Mouse (Mus musculus): ENCODE results near the gene Ncor2. TPM values are rescaled to one million over a fixed set of nuclear protein-coding genes. Genes with fewer than 3 reads are reported as not detected.
A peak's percentile ranks its signal among the peaks of the same experiment; 100 is the strongest.

Ncor2 gene
- polyA plus RNA-seq, 1 experiment: 49.9 TPM

DNA sequence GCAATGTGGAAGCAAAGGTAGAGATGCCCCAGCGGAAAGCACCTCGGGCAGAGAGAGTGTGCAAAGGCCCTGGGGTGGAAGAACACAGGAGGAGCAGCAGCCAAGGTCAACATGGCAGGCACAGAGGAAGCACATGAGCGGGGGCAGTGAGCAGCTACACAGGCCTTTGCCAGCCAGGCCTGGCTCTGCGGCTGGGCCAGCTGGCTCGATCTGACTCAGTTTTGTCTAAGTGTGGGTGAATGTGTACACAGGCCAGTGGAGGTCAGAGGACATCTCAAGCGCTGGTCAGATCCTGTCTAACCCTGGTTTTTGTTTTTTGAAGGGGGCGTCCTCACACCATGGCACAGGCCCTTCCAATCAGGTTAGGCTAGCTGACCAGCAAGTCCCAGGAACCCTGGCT, 10.9 kb downstream of the Ncor2 start:
- TF ChIP-seq CTCF (IDR thresholded peaks at IDR 0.05; ENCODE audit: extremely low read depth, insufficient read length, insufficient replicate concordance, low read depth, low read length): no peak
- no peak for TF ChIP-seq POLR2A (IDR thresholded peaks at IDR 0.05; ENCODE audit: low read depth, low read length)
- WGBS: 83% methylated on average over 7 of the region's 7 CpGs

DNA sequence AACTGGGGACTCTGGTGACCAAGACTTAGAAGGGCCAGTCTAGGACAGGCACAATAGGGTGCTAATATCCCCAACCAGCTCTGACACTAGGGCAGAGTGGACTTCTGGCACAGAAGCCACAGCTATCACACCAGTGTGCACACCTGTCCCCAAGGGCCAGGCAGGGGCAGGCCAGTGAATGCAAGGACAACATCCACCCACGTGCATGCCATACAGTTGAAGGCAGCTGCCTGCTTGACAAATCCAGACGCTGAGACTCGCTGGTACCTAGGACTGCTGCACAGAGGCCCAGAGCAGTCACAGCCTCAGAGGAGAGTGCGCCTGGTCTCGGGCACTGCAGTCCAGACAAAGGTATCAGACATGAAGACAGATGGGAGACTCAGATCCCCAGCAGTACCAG, 11.5 kb downstream of the Ncor2 start:
- 51% methylated on average over 5 of the region's 5 CpGs for WGBS
- Histone ChIP-seq H3K36me3 (ENCODE audit: control insufficient read depth, insufficient read depth, low read length) (no peaks in the 10 kb centered on the region), H3K4me1 (ENCODE audit: control insufficient read depth, insufficient read depth, insufficient read length, low read length) (peaks cover 39% of the 10 kb centered on the region)

More for the DNA sequence above, 10.9 kb downstream of the Ncor2 start:
- Histone ChIP-seq H3K36me3 (ENCODE audit: control insufficient read depth, insufficient read depth, low read length) (no peaks in the 10 kb centered on the region), H3K27me3 (ENCODE audit: control insufficient read depth, insufficient read depth, low read length) (no peaks in the 10 kb centered on the region), H3K4me1 (ENCODE audit: control insufficient read depth, insufficient read depth, insufficient read length, low read length) (peaks cover 38% of the 10 kb centered on the region), H3K27ac (ENCODE audit: insufficient read depth, low read depth, low read length) (no peak overlapping the region), H3K4me3 (ENCODE audit: low read depth, low read length) (no peak overlapping the region)

DNA sequence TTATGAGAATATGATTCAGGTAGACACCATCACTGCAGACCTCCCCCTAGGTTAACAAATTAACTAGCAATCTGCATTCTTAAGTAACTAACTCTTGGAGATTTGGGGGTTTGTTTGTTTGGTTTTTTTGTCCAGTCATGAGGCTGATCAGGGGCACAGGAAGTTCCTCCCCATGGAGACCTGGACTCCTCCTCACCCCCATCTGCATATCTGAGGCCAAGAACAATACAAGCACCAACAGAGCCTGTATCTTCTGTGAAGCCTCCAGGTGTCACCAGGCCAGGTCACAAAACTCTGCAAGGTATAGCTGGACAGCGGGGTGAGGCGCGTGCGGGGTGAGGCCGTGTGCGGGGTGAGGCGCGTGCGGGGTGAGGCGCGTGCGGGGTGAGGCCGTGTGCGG, 13.0 kb downstream of the Ncor2 start:
- 95% methylated on average over 14 of the region's 14 CpGs for WGBS
- peaks cover 42% of the 10 kb centered on the region for H3K4me1 ChIP-seq (ENCODE audit: control insufficient read depth, insufficient read depth, insufficient read length, low read length)

More for the DNA sequence above, 11.5 kb downstream of the Ncor2 start:
- Histone ChIP-seq H3K4me3 (ENCODE audit: low read depth, low read length) (no peak overlapping the region), H3K27me3 (ENCODE audit: control insufficient read depth, insufficient read depth, low read length) (no peaks in the 10 kb centered on the region), H3K27ac (ENCODE audit: insufficient read depth, low read depth, low read length) (no peak overlapping the region)
- TF ChIP-seq POLR2A (IDR thresholded peaks at IDR 0.05; ENCODE audit: low read depth, low read length) (no peak), CTCF (IDR thresholded peaks at IDR 0.05; ENCODE audit: extremely low read depth, insufficient read length, insufficient replicate concordance, low read depth, low read length) (no peak)

DNA sequence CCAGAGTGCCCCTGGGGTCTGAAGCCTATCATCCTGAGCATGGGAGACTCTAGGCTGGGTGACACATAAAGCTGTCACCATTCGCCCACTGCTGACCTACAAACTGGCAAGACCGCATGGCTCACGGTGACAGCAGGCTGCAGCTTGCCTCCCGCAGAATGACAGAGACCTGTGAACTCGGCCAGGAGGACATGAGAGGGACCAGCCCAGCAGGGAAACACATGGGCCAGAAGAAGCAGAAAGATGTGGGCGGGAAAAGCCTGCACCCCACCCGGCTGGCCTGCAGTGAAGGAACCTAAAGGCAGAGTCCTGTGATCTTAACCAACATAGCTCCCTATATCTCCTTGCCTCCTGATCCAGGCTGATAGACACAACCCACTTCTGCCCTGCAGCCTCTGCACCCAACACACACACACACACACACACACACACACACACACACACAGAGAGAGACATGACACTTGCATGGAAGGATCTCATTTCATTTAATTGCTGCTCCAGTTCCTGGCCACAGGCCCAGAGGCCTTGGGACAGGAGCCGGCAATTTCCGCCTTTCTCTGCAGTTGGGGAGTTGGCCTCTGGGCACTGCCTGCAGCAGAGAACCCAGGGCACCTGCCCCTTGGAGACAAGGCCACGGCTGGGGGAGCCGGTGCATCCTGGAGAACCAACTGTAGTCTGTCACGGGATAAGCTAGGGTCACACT, 14.4 kb downstream of the Ncor2 start:
- Histone ChIP-seq H3K36me3 (ENCODE audit: control insufficient read depth, insufficient read depth, low read length) (no peaks in the 10 kb centered on the region), H3K27ac (ENCODE audit: insufficient read depth, low read depth, low read length) (peak overlapping the region; percentile 69), H3K27me3 (ENCODE audit: control insufficient read depth, insufficient read depth, low read length) (no peaks in the 10 kb centered on the region), H3K4me1 (ENCODE audit: control insufficient read depth, insufficient read depth, insufficient read length, low read length) (peaks cover 43% of the 10 kb centered on the region), H3K4me3 (ENCODE audit: low read depth, low read length) (no peak overlapping the region)
- 16% methylated on average over 12 of the region's 12 CpGs for WGBS
- TF ChIP-seq POLR2A (IDR thresholded peaks at IDR 0.05; ENCODE audit: low read depth, low read length) (no peak), CTCF (IDR thresholded peaks at IDR 0.05; ENCODE audit: extremely low read depth, insufficient read length, insufficient replicate concordance, low read depth, low read length) (no peak)

More for the DNA sequence above, 13.0 kb downstream of the Ncor2 start:
- H3K4me3 ChIP-seq (ENCODE audit: low read depth, low read length): no peak overlapping the region
- H3K27me3 ChIP-seq (ENCODE audit: control insufficient read depth, insufficient read depth, low read length): no peaks in the 10 kb centered on the region
- no peak overlapping the region for H3K27ac ChIP-seq (ENCODE audit: insufficient read depth, low read depth, low read length)
- no peak for TF ChIP-seq CTCF (IDR thresholded peaks at IDR 0.05; ENCODE audit: extremely low read depth, insufficient read length, insufficient replicate concordance, low read depth, low read length)
- TF ChIP-seq POLR2A (IDR thresholded peaks at IDR 0.05; ENCODE audit: low read depth, low read length): no peak
- no peaks in the 10 kb centered on the region for H3K36me3 ChIP-seq (ENCODE audit: control insufficient read depth, insufficient read depth, low read length)

DNA sequence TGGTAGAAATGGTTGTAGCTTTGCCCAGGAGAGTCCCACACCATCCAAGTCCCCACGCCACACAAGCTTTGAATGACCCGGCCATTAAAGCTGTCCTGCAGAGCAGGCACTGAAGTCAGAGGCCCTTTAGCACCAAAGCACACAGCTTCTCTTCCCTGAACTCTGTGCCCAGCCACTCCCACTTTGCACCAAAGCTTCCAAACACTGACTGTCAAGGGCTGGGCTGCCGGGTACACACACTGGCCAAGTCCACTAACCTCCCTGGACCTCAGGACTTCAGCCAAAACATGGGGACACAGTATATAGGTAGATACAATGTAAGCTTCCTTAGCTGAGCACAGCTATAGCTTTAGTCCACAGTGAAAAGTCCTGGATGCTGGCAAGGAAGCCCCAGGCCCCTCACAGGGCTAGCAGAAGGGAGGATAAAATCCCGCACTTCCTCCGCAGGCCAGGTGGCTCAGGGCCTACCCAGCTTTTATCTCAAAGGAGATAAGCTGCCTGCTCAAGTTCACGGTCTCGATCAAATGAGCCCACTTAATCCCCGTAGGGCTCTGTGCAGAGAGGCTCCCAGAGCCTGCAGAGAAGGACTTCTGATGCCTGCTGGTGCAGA, 15.5 kb downstream of the Ncor2 start:
- Histone ChIP-seq H3K4me1 (ENCODE audit: control insufficient read depth, insufficient read depth, insufficient read length, low read length) (peaks cover 53% of the 10 kb centered on the region), H3K27me3 (ENCODE audit: control insufficient read depth, insufficient read depth, low read length) (no peaks in the 10 kb centered on the region), H3K4me3 (ENCODE audit: low read depth, low read length) (no peak overlapping the region), H3K36me3 (ENCODE audit: control insufficient read depth, insufficient read depth, low read length) (no peaks in the 10 kb centered on the region), H3K27ac (ENCODE audit: insufficient read depth, low read depth, low read length) (peak overlapping the region; percentile 79)
- 16% methylated on average over 8 of the region's 8 CpGs for WGBS
- no peak; the same call in 1 of the 2 replicates for TF ChIP-seq POLR2A (IDR thresholded peaks at IDR 0.05; ENCODE audit: low read depth, low read length)
- no peak for TF ChIP-seq CTCF (IDR thresholded peaks at IDR 0.05; ENCODE audit: extremely low read depth, insufficient read length, insufficient replicate concordance, low read depth, low read length)

DNA sequence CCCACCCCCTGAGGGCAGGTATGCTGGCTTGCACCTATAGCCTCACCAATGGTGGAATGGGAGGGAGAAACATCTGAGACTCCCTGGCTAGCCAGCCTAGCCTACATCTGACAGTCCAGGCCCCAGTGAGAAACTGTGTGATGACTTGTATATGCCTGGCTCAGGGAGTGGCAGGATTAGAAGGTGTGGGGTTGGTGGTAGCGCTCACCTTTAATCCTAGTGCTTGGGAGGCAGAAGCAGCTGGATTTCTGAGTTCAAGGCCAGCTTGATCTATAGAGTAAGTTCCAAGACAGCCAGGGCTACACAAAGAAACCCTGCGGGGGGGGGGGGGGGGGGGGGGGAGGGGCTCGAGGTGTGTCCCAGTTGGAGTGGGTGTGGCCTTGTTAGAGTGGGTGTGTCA, 16.6 kb downstream of the Ncor2 start:
- WGBS: 25% methylated on average over 2 of the region's 3 CpGs
- no peak for TF ChIP-seq CTCF (IDR thresholded peaks at IDR 0.05; ENCODE audit: extremely low read depth, insufficient read length, insufficient replicate concordance, low read depth, low read length)
- TF ChIP-seq POLR2A (IDR thresholded peaks at IDR 0.05; ENCODE audit: low read depth, low read length): no peak

DNA sequence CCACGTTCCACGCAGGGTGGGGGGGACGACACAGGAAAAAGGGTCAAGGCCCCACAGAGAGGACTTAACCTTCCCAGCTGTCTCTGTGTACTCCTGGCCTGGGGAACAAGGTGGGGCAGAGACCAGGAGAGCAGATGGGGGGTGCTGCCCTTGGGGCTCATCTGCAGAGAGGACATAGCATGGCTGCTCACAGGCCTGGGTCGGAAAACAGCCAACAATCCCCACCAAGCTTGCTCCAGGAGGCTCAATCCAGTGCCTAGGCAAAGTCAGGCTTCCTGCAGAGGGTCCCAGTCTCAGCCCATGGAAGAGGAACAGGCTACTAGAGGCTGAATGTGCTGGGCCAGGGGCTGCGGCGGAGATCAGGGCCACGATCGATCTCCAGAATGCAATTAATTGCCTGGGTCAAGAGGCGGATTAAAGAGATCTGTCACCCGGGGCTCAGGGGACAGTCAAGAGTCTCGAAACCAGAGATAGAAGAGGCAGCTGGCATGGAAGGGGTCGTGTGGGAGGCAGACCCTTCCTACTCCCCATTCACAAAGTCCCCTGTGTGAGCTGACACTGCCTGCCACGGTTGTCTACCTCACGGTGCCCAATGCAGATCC, 19.1 kb downstream of the Ncor2 start:
- TF ChIP-seq POLR2A (IDR thresholded peaks at IDR 0.05; ENCODE audit: low read depth, low read length) (no peak), CTCF (IDR thresholded peaks at IDR 0.05; ENCODE audit: extremely low read depth, insufficient read length, insufficient replicate concordance, low read depth, low read length) (no peak)
- Histone ChIP-seq H3K27me3 (ENCODE audit: control insufficient read depth, insufficient read depth, low read length) (no peaks in the 10 kb centered on the region), H3K4me3 (ENCODE audit: low read depth, low read length) (no peak overlapping the region), H3K4me1 (ENCODE audit: control insufficient read depth, insufficient read depth, insufficient read length, low read length) (peaks cover 58% of the 10 kb centered on the region), H3K27ac (ENCODE audit: insufficient read depth, low read depth, low read length) (no peak overlapping the region), H3K36me3 (ENCODE audit: control insufficient read depth, insufficient read depth, low read length) (no peaks in the 10 kb centered on the region)
- 70% methylated on average over 14 of the region's 14 CpGs for WGBS

More for the DNA sequence above, 16.6 kb downstream of the Ncor2 start:
- H3K4me3 ChIP-seq (ENCODE audit: low read depth, low read length): no peak overlapping the region
- H3K27ac ChIP-seq (ENCODE audit: insufficient read depth, low read depth, low read length): no peak overlapping the region
- no peaks in the 10 kb centered on the region for H3K27me3 ChIP-seq (ENCODE audit: control insufficient read depth, insufficient read depth, low read length)
- no peaks in the 10 kb centered on the region for H3K36me3 ChIP-seq (ENCODE audit: control insufficient read depth, insufficient read depth, low read length)
- H3K4me1 ChIP-seq (ENCODE audit: control insufficient read depth, insufficient read depth, insufficient read length, low read length): peaks cover 57% of the 10 kb centered on the region
